Mouse (Mus musculus): Measurements from ENCODE around the gene Zfp983. TPM values are rescaled to one million over a fixed set of nuclear protein-coding genes. Genes with fewer than 3 reads are reported as not detected.
"Not testable (repeated sequence)": the region's sequence is repeated elsewhere in the genome, so short reads cannot be mapped to it uniquely, and the experiment has no call there.

Zfp983 gene
- polyA plus RNA-seq (2014; fragmentation: Nextera tagmentation; extraction: Ambion mirVana) = 11.8 and 15.2 TPM in 2 replicates

GRCm38 (mm10) chr17:21650364-21650907 is at the start of gene Zfp983:
Zfp983 (plus strand) TSS chr17:21650624.
- H3K9me3 ChIP-seq (ENCODE audit: control insufficient read depth, low read length); H3K36me3 ChIP-seq (ENCODE audit: control insufficient read depth, insufficient read depth, low read length); H3K4me1 ChIP-seq (ENCODE audit: control insufficient read depth, insufficient read depth, low read length); H3K27me3 ChIP-seq (ENCODE audit: control insufficient read depth, insufficient read depth, low read length): not testable (repeated sequence)
- 0 out of 2 replicates have a peak within 1 kb of the TSS, but pooled peaks have one; percentile 34 for H3K9ac ChIP-seq (replicated peaks; ENCODE audit: low read depth, low read length)
- peak within 1 kb of the TSS; percentile 50 for H3K4me2 ChIP-seq (ENCODE audit: low read depth, low read length)
- peak within 1 kb of the TSS; percentile 70 for H3K27ac ChIP-seq (ENCODE audit: low read depth, low read length)
- peak; percentile 99 for ATAC-seq (ENCODE audit: low read depth)
- under 1% methylated on average over 17 of the region's 17 CpGs for WGBS
- H3K4me3 ChIP-seq (ENCODE audit: low read depth, low read length) = peak within 1 kb of the TSS; percentile 36

GRCm38 (mm10) chr17:21616356-21616755 is 34.1 kb upstream of the Zfp983 start:
- 80% methylated on average over 3 of the region's 3 CpGs for WGBS
- H3K9ac ChIP-seq (replicated peaks; ENCODE audit: low read depth, low read length) = no peak overlapping the region
- ATAC-seq (ENCODE audit: low read depth) = no peak
- no peaks in the 10 kb centered on the region for H3K9me3 ChIP-seq (ENCODE audit: control insufficient read depth, low read length)
- H3K4me2 ChIP-seq (ENCODE audit: low read depth, low read length) = no peak overlapping the region
- no peaks in the 10 kb centered on the region for H3K4me1 ChIP-seq (ENCODE audit: control insufficient read depth, insufficient read depth, low read length)
- no peak overlapping the region for H3K4me3 ChIP-seq (ENCODE audit: low read depth, low read length)
- H3K27ac ChIP-seq (ENCODE audit: low read depth, low read length) = no peak overlapping the region
- H3K36me3 ChIP-seq (ENCODE audit: control insufficient read depth, insufficient read depth, low read length) = no peaks in the 10 kb centered on the region
- no peaks in the 10 kb centered on the region for H3K27me3 ChIP-seq (ENCODE audit: control insufficient read depth, insufficient read depth, low read length)

- Histone ChIP-seq H3K9ac (replicated peaks; ENCODE audit: low read depth, low read length) (no peak overlapping the region), H3K4me3 (ENCODE audit: low read depth, low read length) (no peak overlapping the region), H3K4me2 (ENCODE audit: low read depth, low read length) (no peak overlapping the region), H3K9me3 (ENCODE audit: control insufficient read depth, low read length) (no peaks in the 10 kb centered on the region), H3K27ac (ENCODE audit: low read depth, low read length) (no peak overlapping the region), H3K4me1 (ENCODE audit: control insufficient read depth, insufficient read depth, low read length) (no peaks in the 10 kb centered on the region), H3K36me3 (ENCODE audit: control insufficient read depth, insufficient read depth, low read length) (no peaks in the 10 kb centered on the region), H3K27me3 (ENCODE audit: control insufficient read depth, insufficient read depth, low read length) (no peaks in the 10 kb centered on the region)
- 10% methylated on average over 9 of the region's 9 CpGs for WGBS
- no peak for ATAC-seq (ENCODE audit: low read depth)
Observed at GRCm38 (mm10) chr17:21617352-21617751, 33.1 kb upstream of the Zfp983 start.

DNA sequence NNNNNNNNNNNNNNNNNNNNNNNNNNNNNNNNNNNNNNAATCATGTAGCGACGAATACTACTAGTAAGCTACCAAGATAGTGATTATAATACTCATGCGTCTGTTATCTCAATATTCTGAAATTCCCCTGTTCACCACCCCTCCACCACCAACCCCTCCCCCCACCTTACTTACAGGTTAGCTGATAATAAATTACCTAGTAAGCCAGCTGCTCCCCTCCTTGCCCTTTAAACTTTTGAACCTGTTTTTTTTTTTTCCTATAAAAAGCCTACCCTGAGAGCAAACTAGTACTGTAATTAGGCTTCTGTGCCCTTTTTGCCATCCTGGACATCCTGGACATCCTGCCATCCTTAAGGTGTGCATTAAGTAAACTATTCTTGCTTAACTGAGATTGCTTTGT is 26.8 kb upstream of the Zfp983 start:
- ATAC-seq (ENCODE audit: low read depth) = no peak
- no peaks in the 10 kb centered on the region for H3K4me1 ChIP-seq (ENCODE audit: control insufficient read depth, insufficient read depth, low read length)
- H3K4me2 ChIP-seq (ENCODE audit: low read depth, low read length) = no peak overlapping the region
- WGBS = no CpG with 5 or more reads among the region's 3 CpGs
- H3K9me3 ChIP-seq (ENCODE audit: control insufficient read depth, low read length) = no peaks in the 10 kb centered on the region
- H3K36me3 ChIP-seq (ENCODE audit: control insufficient read depth, insufficient read depth, low read length) = no peaks in the 10 kb centered on the region
- no peaks in the 10 kb centered on the region for H3K27me3 ChIP-seq (ENCODE audit: control insufficient read depth, insufficient read depth, low read length)
- no peak overlapping the region for H3K9ac ChIP-seq (replicated peaks; ENCODE audit: low read depth, low read length)
- no peak overlapping the region for H3K4me3 ChIP-seq (ENCODE audit: low read depth, low read length)
- H3K27ac ChIP-seq (ENCODE audit: low read depth, low read length) = no peak overlapping the region

- H3K4me1 ChIP-seq (ENCODE audit: control insufficient read depth, insufficient read depth, low read length); H3K4me3 ChIP-seq (ENCODE audit: low read depth, low read length); H3K27ac ChIP-seq (ENCODE audit: low read depth, low read length); H3K27me3 ChIP-seq (ENCODE audit: control insufficient read depth, insufficient read depth, low read length); H3K4me2 ChIP-seq (ENCODE audit: low read depth, low read length); H3K9ac ChIP-seq (replicated peaks; ENCODE audit: low read depth, low read length); H3K36me3 ChIP-seq (ENCODE audit: control insufficient read depth, insufficient read depth, low read length); ATAC-seq (ENCODE audit: low read depth); H3K9me3 ChIP-seq (ENCODE audit: control insufficient read depth, low read length): not testable (repeated sequence)
- WGBS = 77% methylated on average over 4 of the region's 4 CpGs
Observed at GRCm38 (mm10) chr17:21635758-21636157, 14.7 kb upstream of the Zfp983 start.

DNA sequence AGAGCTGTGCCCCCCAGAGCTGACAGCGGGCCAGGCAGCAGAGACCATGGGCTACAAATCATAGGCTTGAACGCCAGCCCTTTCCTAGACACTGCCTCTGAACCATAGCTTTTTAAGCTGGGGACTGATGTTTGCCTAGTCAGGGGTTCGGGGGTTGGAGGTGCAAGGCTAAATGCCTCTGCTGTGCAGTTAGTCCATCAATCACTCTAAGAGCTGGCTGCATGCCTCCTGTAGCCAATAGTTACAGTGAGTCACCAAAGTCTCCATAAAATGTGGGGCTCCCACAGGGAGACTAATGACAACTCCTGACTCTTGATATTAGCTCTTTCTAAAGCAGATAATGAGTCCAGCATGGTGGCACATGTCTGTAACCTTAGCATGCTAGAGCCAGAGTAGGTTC is 1.6 kb upstream of the Zfp983 start:
- no peaks in the 10 kb centered on the region for H3K4me1 ChIP-seq (ENCODE audit: control insufficient read depth, insufficient read depth, low read length)
- no peak overlapping the region for H3K4me3 ChIP-seq (ENCODE audit: low read depth, low read length)
- H3K27ac ChIP-seq (ENCODE audit: low read depth, low read length) = no peak overlapping the region
- no peak overlapping the region for H3K9ac ChIP-seq (replicated peaks; ENCODE audit: low read depth, low read length)
- no peak overlapping the region for H3K4me2 ChIP-seq (ENCODE audit: low read depth, low read length)
- no peaks in the 10 kb centered on the region for H3K9me3 ChIP-seq (ENCODE audit: control insufficient read depth, low read length)
- no peak for ATAC-seq (ENCODE audit: low read depth)
- 55% methylated on average over 3 of the region's 3 CpGs for WGBS
- H3K27me3 ChIP-seq (ENCODE audit: control insufficient read depth, insufficient read depth, low read length) = no peaks in the 10 kb centered on the region
- no peaks in the 10 kb centered on the region for H3K36me3 ChIP-seq (ENCODE audit: control insufficient read depth, insufficient read depth, low read length)

- ATAC-seq (ENCODE audit: low read depth) = peak; percentile 59
- Histone ChIP-seq H3K27me3 (ENCODE audit: control insufficient read depth, insufficient read depth, low read length) (no peaks in the 10 kb centered on the region), H3K9me3 (ENCODE audit: control insufficient read depth, low read length) (no peaks in the 10 kb centered on the region), H3K4me1 (ENCODE audit: control insufficient read depth, insufficient read depth, low read length) (no peaks in the 10 kb centered on the region), H3K4me3 (ENCODE audit: low read depth, low read length) (peak overlapping the region; percentile 36), H3K4me2 (ENCODE audit: low read depth, low read length) (peak overlapping the region; percentile 50), H3K36me3 (ENCODE audit: control insufficient read depth, insufficient read depth, low read length) (no peaks in the 10 kb centered on the region), H3K9ac (replicated peaks; ENCODE audit: low read depth, low read length) (no peak overlapping the region), H3K27ac (ENCODE audit: low read depth, low read length) (peak overlapping the region; percentile 70)
- WGBS = 30% methylated on average over 2 of the region's 2 CpGs
Observed at GRCm38 (mm10) chr17:21649936-21650335, 488 bp upstream of the Zfp983 start.

DNA sequence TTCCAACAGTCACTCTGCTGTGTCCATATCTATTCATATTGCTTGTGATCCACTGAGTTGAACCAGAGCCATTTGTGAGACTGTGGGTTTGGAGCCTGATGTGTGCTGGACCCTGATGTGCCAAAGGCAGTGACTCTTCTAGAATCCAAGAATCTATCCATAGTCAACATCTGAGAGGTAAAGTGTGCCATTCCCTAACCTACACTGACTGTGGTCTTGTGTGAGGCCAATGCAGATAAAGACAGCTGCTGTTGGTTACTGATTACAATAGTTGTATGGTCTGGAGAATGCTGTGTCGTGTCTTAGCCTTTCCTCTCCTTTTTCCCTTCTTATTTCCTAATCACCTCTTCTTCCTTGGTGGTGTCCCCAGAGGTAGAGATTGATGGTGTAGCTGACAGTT is 28.4 kb downstream of the Zfp983 start:
- not testable (repeated sequence) for H3K36me3 ChIP-seq (ENCODE audit: control insufficient read depth, insufficient read depth, low read length); H3K4me1 ChIP-seq (ENCODE audit: control insufficient read depth, insufficient read depth, low read length); H3K9ac ChIP-seq (replicated peaks; ENCODE audit: low read depth, low read length); H3K9me3 ChIP-seq (ENCODE audit: control insufficient read depth, low read length); H3K4me2 ChIP-seq (ENCODE audit: low read depth, low read length); ATAC-seq (ENCODE audit: low read depth); H3K27ac ChIP-seq (ENCODE audit: low read depth, low read length); H3K4me3 ChIP-seq (ENCODE audit: low read depth, low read length); H3K27me3 ChIP-seq (ENCODE audit: control insufficient read depth, insufficient read depth, low read length)
- 37% methylated on average over 1 of the region's 1 CpGs for WGBS

- Histone ChIP-seq H3K9me3 (ENCODE audit: control insufficient read depth, low read length) (no peaks in the 10 kb centered on the region), H3K4me2 (ENCODE audit: low read depth, low read length) (peak overlapping the region; percentile 51), H3K36me3 (ENCODE audit: control insufficient read depth, insufficient read depth, low read length) (no peaks in the 10 kb centered on the region), H3K27ac (ENCODE audit: low read depth, low read length) (peak overlapping the region; percentile 73; the same call in 1 of the 2 replicates), H3K4me1 (ENCODE audit: control insufficient read depth, insufficient read depth, low read length) (no peaks in the 10 kb centered on the region), H3K9ac (replicated peaks; ENCODE audit: low read depth, low read length) (peak overlapping the region; percentile 32; the same call in 1 of the 2 replicates), H3K27me3 (ENCODE audit: control insufficient read depth, insufficient read depth, low read length) (no peaks in the 10 kb centered on the region), H3K4me3 (ENCODE audit: low read depth, low read length) (peak overlapping the region; percentile 41)
- peak; percentile 99 for ATAC-seq (ENCODE audit: low read depth)
- WGBS = 6% methylated on average over 9 of the region's 9 CpGs
Observed at GRCm38 (mm10) chr17:21679273-21680018, 29.0 kb downstream of the Zfp983 start.
